Mouse (Mus musculus): ENCODE measurements around the gene Btn2a2. TPM values are rescaled to one million over a fixed set of nuclear protein-coding genes. Genes with fewer than 3 reads are reported as not detected.
A peak's percentile ranks its signal among the peaks of the same experiment; 100 is the strongest.

Gene Btn2a2
- total RNA-seq, 2 experiments from 2014 or later, result not detected

DNA sequence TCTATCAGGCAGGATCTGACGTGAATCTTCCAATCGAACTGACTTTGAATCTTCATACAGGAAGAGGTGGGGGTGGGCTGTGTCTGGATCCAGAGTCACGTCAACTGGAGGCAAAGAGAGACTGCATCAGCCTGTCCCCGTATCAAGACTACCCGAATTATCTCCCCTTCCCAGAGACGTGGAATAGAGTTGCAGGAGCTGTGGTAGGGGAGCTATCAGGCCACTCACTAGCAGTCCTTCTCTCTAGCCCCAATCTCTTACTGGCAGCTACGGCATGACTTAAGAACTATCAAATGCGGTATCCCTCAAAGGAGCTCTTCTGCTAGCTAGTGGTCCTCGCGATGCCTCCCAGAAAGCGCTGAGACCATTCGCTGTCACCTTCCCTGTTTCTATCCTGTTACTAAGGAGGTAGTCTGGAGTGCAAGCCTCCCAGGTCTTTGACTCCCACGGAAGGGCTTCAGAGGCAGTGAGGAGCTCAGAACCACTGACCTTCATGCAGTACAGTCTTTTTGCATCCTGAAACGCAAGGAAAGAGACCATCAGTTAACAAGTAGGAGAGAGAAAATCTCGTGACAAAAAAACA lies 29.3 kb downstream of the Btn2a2 start:
- intact Hi-C loops (cut with DNase I), result no loop called here
- DNase-seq, result no peak

- no peak for DNase-seq
Measured at GRCm38 (mm10) chr13:23453926-23454325, 34.7 kb downstream of the Btn2a2 start.

DNA sequence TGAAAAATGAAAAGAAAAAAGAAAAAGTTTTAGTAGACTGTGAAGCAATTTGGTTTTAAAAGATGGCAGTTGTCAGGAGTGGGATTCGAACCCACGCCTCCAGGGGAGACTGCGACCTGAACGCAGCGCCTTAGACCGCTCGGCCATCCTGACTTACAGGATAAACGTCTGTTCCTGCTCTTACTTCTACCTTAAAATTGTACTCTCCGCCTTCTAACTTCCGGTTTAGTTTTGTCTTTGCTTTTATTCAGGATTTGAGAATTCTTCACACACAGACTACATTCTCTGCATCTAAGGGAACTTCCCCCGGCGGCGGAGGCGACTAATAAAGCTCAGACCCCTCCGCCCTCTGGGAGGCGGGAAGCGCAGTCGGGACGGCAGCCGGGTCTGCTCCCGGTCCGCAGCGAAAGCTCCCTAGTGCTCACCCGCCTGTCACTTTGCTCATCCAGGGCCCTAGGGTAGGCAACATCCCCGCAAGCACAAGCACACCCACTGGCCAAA lies 35.2 kb downstream of the Btn2a2 start:
- intact Hi-C loops (cut with DNase I), result no loop called here
- DNase-seq, result peak; percentile 58 to 72

More at GRCm38 (mm10) chr13:23453926-23454325, 34.7 kb downstream of the Btn2a2 start:
- intact Hi-C loops (cut with DNase I), result no loop called here

DNA sequence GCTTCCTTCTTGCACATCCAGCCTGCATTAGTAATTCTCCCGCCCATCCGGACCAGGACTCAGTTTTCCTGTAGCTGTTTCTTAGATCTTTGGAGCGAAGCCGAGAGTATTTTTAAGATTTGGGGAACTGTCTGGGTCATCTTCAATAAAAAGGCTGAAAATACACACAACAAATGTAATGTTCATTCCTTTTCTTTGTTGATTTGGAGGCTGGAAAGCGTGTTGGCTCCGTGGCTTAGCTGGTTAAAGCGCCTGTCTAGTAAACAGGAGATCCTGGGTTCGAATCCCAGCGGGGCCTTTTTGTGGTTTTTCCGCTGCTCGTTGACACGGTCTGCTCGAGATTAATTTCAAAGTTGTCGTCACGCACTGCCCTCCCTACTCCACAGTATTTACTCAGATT lies 38.3 kb downstream of the Btn2a2 start:
- intact Hi-C loops (cut with DNase I), result no loop called here
- DNase-seq, result peak; percentile 65

DNA sequence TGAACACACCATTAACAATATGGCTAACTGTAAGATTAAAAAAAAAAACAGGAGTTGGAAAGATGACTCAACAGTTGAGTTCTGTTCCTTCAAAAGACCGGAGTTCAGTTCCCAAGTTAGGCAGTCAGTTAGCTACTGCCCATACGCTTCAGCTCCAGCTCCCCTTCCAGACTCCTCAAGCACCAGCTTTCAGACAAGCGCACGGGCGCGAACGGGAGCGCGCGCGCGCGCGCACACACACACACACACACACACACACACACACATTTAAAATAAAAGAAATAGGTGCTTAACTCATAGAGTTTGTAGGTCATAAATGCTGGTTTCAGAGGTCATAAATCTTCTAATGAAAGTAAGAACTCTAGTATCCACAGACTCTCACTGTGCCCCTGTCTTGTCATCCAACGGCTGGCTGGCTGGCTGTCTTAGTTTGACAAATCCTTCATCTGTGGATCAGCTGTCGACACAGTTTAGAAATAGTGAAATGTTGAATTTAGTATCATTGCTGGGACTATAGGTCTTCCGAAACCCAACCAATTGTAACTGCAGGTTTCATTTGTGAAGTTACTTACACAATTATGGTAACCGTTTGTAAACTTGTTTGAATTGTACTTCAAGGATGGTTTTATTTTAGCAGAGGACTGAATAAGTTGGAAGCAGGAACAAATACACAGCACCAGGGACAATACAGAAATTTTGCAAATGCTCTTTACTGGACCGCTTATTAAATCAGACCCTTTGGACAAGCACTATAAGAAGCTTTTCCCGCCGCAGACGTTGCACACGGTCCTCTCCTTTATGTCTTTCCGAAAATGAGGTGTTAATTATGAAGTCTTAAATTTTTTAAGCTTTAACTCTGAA lies 39.2 kb downstream of the Btn2a2 start:
- intact Hi-C loops (cut with DNase I), result loop anchor here (5.0 kb wide), 1 partner anchor 1427 kb away; no protein-coding TSS in a partner anchor
- peak in 1 of 2 experiments; percentile 25 for DNase-seq

GRCm38 (mm10) chr13:23448758-23449157 lies 39.9 kb downstream of the Btn2a2 start:
- intact Hi-C loops (cut with DNase I), result loop anchor here (5.0 kb wide), 1 partner anchor 1426 kb away; no protein-coding TSS in a partner anchor
- no peak for DNase-seq

DNA sequence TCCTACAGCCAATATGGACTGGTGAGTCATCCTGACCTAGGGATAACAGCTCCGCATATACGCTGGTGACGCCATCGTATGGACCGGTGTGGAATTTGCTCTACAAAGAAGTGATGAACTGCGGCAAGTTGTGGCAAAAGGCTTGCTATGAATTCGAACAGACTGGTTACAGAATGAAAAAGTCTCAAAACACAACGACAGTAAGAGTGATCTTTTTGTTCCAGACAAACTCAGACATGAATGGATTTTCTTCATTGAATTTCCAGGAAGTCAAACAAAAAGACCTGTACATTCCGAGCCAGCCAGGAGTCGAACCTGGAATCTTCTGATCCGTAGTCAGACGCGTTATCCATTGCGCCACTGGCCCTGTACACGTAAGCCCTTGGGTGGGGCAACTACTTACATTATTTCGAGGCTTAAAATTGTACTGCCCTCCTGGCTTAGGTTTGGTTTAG lies 42.1 kb downstream of the Btn2a2 start:
- peak; percentile 51 to 77 for DNase-seq
- intact Hi-C loops (cut with DNase I), result loop anchor here (5.0 kb wide), 1 partner anchor 1424 kb away; no protein-coding TSS in a partner anchor

DNA sequence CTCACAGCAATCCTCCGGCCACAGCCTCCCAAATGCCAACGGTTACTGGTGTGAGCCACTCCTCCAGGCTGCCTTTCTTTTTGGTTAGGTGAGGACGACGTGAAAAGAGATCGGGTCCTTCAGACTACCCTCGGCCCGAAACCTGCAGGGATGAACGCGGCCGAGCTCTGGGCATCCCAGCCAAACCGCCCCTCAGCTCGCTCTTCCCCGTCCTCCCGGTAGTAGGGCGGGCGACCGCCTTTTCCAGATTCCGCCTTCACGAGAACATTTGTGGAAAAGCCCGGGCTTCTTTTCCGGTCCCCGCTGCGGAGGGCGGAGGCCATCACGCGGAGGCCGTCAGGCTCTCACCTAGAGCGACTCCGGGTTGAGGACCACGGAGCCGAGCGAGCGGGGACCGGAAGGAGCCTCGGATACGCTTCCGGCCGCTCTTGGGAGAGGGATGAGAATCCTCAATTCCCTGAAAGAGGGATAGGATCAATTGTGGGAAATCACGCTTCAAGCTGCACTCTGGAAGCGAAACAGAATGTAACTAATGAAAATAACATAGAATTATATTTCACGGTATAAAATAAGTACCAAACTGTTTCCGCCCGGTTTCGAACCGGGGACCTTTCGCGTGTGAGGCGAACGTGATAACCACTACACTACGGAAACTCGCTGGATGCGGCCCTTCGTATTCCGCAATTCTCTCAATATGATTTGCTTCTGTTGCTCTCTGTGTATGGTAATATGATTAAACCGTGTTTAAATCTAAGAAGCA lies 42.9 kb downstream of the Btn2a2 start:
- intact Hi-C loops (cut with DNase I), result loop anchor here (5.0 kb wide), 1 partner anchor 1423 kb away; no protein-coding TSS in a partner anchor
- peak; percentile 83 to 91 for DNase-seq

- DNase-seq, result no peak
- intact Hi-C loops (cut with DNase I), result loop anchor here (5.0 kb wide), 1 partner anchor 1423 kb away; no protein-coding TSS in a partner anchor
Measured at GRCm38 (mm10) chr13:23445156-23445555, 43.5 kb downstream of the Btn2a2 start.

DNA sequence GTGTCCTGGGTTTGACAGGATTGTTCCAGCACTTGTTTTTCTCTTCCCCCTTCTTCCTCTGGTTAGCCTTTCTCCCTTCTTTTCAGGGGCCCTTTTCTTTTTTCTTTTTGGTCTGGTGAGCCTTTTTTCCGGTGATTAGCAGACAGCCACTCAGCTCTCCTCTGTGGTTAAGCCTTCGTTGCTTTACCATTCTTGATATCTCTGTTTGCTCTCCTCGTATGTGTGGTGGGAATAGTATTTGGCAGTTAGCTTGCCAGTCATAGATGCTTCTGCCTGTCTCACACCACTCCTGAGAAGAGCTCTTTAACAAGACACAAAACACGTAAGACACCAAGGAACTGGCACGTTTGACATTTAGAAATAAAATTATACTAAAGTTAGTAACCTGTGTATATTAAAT lies 44.2 kb downstream of the Btn2a2 start:
- intact Hi-C loops (cut with DNase I), result no loop called here
- no peak for DNase-seq

GRCm38 (mm10) chr13:23439901-23440300 lies 48.8 kb downstream of the Btn2a2 start:
- DNase-seq, result no peak
- intact Hi-C loops (cut with DNase I), result loop anchor here (5.0 kb wide), 1 partner anchor 1413 kb away; no protein-coding TSS in a partner anchor

GRCm38 (mm10) chr13:23438521-23438920 lies 50.1 kb downstream of the Btn2a2 start:
- intact Hi-C loops (cut with DNase I), result loop anchor here (5.0 kb wide), 1 partner anchor 1411 kb away; no protein-coding TSS in a partner anchor

DNA sequence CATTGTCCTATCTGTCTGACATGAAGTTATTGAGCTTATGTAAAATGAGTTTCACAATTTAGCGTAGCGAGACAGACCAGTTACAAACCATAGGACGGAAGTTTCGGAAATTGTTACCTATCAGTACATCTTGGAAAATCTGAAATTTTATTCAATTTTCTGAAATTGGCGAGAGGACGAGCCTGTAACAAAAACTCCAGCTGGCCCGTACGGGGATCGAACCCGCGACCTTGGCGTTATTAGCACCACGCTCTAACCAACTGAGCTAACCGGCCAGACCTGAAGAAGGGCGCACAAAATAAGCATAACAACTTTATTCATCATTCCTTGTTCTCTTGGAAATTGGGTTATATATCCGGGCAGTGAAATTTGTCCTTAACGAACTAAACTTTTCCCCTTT lies 50.7 kb downstream of the Btn2a2 start:
- intact Hi-C loops (cut with DNase I), result loop anchor here (5.0 kb wide), 1 partner anchor 1411 kb away; no protein-coding TSS in a partner anchor
- DNase-seq, result peak; percentile 78 to 82

More at GRCm38 (mm10) chr13:23438521-23438920, 50.1 kb downstream of the Btn2a2 start:
- DNase-seq, result no peak

DNA sequence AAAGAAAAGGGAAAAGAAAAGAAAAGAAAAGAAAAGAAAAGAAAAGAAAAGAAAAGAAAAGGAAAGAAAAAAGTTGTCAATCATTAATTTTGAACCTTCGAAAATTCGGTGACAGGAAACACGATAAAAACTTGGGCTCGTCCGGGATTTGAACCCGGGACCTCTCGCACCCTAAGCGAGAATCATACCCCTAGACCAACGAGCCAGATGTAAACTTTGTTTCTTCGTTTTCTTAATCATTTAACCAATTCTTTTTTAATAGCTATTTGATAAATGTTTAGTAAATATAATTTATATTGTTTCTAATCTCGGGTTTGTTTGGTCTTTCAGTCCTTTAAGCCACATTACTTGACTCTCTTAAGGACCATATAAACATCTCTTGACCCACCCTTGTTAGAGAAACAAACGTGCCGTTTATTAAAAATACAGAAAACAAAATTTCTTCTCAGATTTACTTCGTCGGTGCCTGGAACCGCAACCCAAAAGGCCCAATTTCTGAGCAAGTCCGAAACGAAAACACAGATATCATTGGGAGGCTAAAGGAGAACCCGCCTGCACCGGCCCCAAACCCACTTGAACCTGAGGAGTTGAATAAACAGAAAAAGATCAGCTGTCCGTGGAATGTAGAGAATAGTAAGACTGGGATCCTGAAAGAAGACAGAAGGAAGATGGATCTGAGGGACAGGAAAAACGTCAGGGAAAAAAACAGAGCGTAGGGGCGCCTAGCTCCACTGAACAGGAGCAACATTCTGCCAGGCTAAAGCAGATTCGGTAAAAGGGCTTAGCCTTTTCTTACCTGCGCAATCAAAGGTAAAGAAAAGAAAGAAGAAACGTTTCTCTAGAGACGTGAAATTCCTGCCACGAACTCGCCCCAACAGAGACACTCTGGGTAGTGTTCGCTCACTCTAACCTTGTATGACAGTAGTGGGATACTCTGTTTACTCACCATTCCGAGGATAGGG lies 51.5 kb downstream of the Btn2a2 start:
- intact Hi-C loops (cut with DNase I), result loop anchor here (5.0 kb wide), 1 partner anchor 1410 kb away; no protein-coding TSS in a partner anchor
- peak in 1 of 2 experiments; percentile 44 for DNase-seq

GRCm38 (mm10) chr13:23436231-23436661 lies 52.4 kb downstream of the Btn2a2 start:
- intact Hi-C loops (cut with DNase I), result loop anchor here (5.0 kb wide), 1 partner anchor 1409 kb away; no protein-coding TSS in a partner anchor
- DNase-seq, result no peak

DNA sequence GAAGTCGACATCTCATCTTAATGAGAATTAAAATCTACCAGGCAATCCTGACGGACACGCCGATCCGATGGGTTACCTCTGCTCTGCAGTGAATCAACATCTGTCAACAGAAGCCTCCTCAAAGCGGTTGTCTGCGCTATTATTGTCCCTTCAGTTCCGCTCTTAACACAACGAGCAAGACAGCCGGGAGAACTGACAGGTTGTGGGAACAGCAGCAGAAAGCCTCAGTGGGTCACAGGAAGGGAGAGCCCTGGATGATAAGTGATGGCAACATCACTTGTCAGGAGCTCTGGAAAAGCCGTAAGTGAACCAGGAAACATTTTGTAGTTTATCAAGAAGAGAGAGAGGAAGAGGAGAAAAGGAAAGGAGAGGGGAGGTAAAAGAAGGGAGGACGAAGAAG lies 53.0 kb downstream of the Btn2a2 start:
- DNase-seq, result no peak
- intact Hi-C loops (cut with DNase I), result loop anchor here (5.0 kb wide), 1 partner anchor 1408 kb away; no protein-coding TSS in a partner anchor

GRCm38 (mm10) chr13:23435241-23435640 lies 53.4 kb downstream of the Btn2a2 start:
- intact Hi-C loops (cut with DNase I), result loop anchor here (5.0 kb wide), 1 partner anchor 1408 kb away; no protein-coding TSS in a partner anchor
- no peak for DNase-seq

- intact Hi-C loops (cut with DNase I), result no loop called here
- DNase-seq, result no peak
Measured at GRCm38 (mm10) chr13:23434426-23434825, 54.2 kb downstream of the Btn2a2 start.

DNA sequence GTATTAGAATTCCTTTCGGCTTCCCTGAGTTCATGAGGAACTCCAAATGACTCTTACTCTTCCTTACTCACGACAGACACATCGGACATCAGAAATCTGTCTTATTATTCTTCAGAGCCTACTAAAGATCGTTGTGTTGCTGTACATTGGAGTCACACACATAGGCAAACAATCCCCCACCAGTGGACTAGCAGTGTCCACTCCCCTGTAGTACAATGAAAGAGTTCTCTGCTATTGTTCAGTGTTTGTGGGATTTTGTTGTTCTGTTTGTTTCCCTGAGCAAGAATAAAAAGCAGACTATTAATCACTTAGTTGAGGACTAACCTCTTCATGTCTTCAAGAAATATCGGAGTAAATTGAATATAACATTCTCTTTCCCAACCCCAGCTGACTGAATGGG lies 54.9 kb downstream of the Btn2a2 start:
- no peak for DNase-seq
- intact Hi-C loops (cut with DNase I), result no loop called here

All from gastrocnemius, postnatal 36 days (tissue).